Mouse (Mus musculus): ENCODE data around the gene Nanos1. TPM values are rescaled to one million over a fixed set of nuclear protein-coding genes. Genes with fewer than 3 reads are reported as not detected.

Gene Nanos1
- 0.31 and 0.34 TPM in 2 replicates for polyA plus RNA-seq (2012; rRNA removed)

DNA sequence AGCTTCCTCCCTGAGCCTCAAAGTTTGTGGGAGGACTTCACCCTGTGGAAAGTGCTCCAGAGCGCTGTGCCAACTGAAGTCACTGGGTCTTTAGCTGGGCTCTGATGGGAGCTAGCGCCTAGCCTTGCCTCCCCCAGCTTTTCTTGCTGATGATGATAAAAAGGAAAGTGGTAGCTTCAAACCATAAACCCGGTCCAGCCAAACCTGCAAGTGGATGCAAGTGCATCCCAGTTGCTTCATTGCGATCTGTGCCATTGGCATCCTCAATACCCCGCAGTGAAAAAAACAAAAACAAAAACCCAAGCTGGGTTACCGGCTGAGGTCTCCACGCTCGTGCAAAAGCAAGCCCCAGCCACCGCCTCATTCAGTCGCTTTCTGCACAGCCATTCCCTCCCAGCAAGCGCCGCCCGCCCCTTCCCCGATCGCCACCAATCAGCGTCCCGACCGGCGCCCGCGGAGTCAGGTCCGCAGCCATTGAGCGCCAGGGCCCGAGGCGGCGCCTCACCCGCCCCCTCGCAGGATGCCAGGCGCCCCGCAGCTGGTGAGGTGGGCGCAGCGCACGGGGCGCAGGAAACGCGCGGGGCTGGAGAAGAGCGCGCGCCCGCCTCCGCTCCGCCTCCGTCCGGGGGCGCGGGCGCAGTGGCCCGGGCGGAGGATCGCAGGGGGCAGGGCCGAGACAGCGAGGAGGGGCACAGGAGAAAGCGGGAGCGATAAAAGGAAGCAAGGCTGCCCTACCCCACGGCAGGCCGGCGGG, at the start of gene Nanos1:
Gene Nanos1, plus strand, starts transcription at position 550 of the 754 bp plus-strand sequence.

DNA sequence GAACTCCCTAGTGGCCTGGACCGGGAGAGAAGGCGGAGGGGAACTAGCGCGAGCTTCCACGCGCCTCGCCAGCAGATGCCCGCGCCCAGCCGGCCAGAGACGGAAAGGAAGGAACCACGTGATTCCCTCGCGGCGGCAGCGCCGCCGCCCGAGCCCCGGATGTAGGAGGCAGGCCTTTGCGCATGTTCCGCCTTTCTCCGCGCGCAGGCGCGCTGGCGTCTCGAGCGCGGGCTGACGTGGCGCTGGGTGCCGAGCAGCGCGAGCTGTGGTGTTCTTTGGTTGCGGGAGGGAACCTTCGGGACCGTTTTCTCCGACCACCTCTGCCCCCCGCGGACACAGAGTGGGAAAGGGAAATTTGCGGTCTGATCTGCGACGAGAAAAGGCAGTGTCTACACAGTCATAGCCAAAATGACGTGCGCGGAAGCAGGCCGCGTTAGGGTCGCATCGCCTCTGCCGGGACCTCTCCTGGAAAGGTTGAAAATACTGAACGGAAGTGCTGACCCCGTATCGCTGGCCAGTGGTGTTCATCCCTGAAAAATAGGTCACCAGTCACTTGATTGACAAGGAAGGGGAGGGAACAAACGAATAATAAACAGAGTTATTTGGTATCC, 34.9 kb downstream of the Nanos1 start, which contains the start of gene Eif3a:
Gene Eif3a, minus strand, starts transcription at position 108 of the 611 bp plus-strand sequence.

Other genes with a start within 250 kb of the Nanos1 start
- gene Cacul1, start 175.0 kb upstream of the Nanos1 start, polyA plus RNA-seq (2012; rRNA removed): 6.4 TPM in 2 replicates
- gene Eif3a, start 34.7 kb downstream of the Nanos1 start, polyA plus RNA-seq (2012; rRNA removed): 57.1 and 66.5 TPM in 2 replicates
- gene Fam45a, start 55.6 kb downstream of the Nanos1 start, polyA plus RNA-seq (2012; rRNA removed): 11.0 and 11.5 TPM in 2 replicates
- 0.73 and 0.97 TPM in 2 replicates for gene Sfxn4, start 105.5 kb downstream of the Nanos1 start, polyA plus RNA-seq (2012; rRNA removed)
- 165 and 168 TPM in 2 replicates for gene Prdx3, start 118.6 kb downstream of the Nanos1 start, polyA plus RNA-seq (2012; rRNA removed)
- 0.91 and 0.93 TPM in 2 replicates for gene Grk5, start 133.8 kb downstream of the Nanos1 start, polyA plus RNA-seq (2012; rRNA removed)

Measured in liver, embryonic 18 days (tissue).